Mouse (Mus musculus): ENCODE measurements around the gene Hras. TPM values are rescaled to one million over a fixed set of nuclear protein-coding genes. Genes with fewer than 3 reads are reported as not detected.
A peak's percentile ranks its signal among the peaks of the same experiment; 100 is the strongest.

The Hras gene
- polyA plus RNA-seq, 3 experiments from 2014 or later, result 1.5 to 6.2 (median 4.6) TPM

GRCm38 (mm10) chr7:141173323-141173850 lies 20.4 kb downstream of the Hras start:
- peak; percentile 34 for ATAC-seq

- ATAC-seq, result peak; percentile 84
Observed at GRCm38 (mm10) chr7:141172116-141173006, 21.4 kb downstream of the Hras start, which contains the start of gene Rnh1. Rnh1 (minus strand) TSS chr7:141172857.

- ATAC-seq, result no peak
Observed at GRCm38 (mm10) chr7:141169866-141170265, 23.9 kb downstream of the Hras start.

DNA sequence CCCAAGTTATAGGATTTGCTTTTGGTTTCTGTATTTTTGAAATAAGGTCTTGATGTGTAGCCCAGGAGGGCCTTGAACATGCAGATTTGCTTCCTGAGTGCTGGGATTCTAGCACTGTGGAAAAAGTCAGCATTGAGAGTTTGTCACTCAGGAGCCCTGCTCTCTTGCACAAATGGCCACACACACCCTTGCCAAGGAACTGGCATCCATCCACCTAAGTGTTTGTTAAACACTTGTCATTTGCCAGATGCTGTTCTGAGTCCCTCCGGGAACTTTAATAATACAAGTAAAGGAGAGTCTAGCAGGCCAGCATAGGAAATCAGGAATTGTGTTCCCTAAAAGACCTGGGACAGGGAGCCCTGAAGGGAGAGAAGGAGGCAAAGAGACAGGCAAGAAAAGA lies 24.5 kb downstream of the Hras start:
- no peak for ATAC-seq

GRCm38 (mm10) chr7:141168518-141168953 lies 25.3 kb downstream of the Hras start:
- ATAC-seq, result peak; percentile 14

DNA sequence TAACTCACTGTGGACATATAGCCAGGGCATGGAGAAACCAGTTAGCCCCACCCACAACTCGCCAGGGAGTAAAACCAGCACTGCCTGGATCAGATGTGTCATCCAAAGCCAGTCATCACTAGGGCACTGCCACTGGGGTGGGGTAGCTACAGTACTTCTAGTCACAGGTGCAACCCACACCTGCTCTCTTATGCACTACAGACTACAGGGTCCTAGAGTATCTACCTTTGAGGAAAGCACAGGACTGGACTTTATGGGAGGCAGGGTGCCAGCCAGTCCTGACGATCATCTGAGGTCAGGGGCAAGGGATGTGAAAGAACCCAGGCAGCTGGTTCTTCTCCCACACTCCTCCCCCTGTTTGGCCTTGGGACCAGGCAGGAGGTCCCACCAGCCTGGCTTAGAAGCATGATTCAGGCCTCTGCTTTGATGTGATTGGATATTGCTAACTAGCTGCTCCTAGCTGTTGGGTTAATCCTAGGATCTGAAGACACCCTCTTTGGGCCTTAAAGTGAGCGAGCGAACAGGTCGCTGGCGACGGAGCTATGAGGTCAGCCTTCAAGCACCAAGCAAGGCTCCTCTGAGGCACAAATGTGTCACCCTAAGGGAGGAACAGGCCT lies 25.8 kb downstream of the Hras start:
- no peak for ATAC-seq

GRCm38 (mm10) chr7:141164850-141165249 lies 29.0 kb downstream of the Hras start:
- no peak for ATAC-seq

DNA sequence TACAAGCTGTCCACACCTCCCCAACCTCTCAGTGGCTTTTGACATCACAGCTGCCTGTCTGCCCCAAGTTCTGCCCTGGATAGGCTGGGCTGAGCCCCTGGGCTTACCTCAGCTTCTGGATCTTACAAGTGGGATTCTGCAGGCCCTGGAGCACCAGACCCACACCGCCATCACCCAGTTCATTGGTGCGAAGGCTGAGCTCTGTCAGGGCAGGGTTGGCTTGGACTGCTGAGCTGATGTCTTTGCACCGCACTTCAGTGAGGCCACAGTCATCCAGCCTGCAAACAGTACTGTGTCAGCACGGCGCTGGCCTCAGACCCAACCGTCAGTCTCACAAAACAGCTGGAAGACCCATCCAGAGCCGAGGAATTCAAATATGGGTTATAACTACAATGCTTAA lies 29.4 kb downstream of the Hras start:
- ATAC-seq, result no peak

DNA sequence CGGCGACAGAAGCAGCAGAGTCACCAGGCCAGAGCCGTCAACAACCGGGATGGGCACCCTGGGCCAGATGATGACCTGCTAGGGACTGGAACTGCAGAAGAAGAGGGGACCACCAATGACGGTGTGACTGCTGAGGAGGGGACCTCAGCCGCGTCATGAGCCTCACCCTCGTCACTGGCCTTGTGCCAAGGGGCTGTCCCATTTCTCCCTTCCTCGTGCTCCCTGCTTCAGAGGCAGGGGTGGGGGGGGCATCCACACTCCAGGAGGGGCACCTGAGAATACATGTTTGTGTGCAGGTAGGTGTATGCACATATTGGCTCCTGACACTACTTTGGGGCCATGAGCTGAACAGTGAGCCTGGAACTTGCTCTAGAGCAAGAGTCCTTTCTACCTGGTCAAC lies 38.4 kb downstream of the Hras start:
- no peak for ATAC-seq

DNA sequence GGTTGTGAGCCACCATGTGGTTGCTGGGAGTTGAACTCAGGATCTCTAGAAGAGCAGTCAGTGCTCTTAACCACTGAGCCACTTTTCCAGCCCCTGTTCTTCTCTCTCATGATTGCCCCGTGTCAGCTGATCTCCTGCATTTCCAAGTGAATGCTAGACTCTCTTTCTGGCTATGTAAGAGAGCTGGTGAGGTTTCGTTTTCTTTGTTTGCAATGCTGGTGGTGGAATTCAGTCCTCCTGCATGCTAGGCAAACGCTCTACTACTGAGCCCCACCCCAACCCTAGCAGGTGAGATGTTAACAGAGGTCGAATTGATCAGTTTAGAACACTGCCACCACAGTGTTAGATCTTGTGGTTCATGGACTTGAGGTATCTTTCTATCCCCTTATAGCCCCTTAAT lies 45.2 kb downstream of the Hras start:
- no peak for ATAC-seq

DNA sequence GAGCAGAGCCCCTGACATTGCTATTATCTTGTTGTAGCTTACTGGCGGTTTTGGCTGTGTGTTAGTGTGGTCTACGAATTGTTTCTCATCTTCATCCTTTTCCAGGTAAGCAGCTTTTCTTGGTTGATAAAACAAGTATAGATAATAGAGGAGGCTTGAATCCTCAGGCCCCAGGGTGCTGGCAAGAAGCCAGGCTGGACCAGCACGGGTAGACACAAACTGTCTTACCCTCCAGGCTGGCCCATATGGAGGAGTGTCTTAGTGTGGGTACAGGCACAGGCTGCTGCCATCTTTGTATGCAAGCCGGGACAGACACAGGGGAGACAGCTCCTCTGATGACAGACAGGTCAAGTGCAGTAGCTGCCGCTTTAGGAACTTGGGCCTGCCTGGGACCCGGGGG lies 46.8 kb downstream of the Hras start:
- no peak for ATAC-seq

GRCm38 (mm10) chr7:141146043-141146595 lies 47.7 kb downstream of the Hras start:
- ATAC-seq, result no peak

- no peak for ATAC-seq
Observed at GRCm38 (mm10) chr7:141145403-141145802, 48.4 kb downstream of the Hras start.

DNA sequence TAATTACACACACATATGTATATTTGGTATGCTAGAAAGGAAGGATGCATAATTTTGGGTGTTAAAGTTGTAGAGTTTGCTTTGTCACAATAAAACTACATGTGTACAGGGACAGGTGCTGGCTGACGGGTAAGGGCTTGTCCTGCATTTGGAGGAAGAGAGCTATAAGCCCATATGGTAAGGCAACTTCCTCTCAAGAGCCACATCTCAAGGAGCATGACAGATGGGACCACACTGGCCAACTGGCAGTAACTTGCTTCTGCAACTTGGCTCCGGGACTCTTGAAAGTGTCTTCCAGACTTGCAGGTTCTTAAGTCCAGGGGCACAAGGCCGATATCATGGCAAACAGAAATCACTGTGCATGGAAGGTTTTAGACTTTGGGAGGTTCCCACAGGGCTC lies 49.2 kb downstream of the Hras start:
- no peak for ATAC-seq

DNA sequence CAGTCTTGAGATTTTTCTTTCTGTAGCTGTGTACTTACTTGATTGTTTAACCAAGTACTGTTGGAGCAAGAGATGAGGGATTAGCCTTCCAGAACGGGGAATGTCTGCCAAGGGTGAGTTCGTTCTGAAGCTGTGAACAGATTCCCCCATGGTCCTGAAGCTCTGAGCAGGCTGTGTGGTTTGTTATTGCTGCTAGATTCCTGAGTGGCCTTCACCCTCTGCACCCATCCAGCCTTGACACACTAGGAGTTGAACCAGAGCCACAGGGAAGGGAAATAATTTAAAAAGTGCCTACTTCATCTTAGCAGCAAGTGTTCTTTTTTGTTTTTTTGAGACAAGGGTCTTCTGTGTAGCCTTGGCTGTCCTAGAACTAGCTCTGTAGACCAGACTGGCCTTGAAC lies 49.9 kb downstream of the Hras start:
- ATAC-seq, result no peak

GRCm38 (mm10) chr7:141143112-141143511 lies 50.7 kb downstream of the Hras start:
- peak; percentile 48 for ATAC-seq

GRCm38 (mm10) chr7:141141326-141141725 lies 52.5 kb downstream of the Hras start:
- no peak for ATAC-seq

Other genes starting within 250 kb of the Hras start
- under 1 TPM in 1 of 3 experiments, not detected in 2; 0.46 TPM for gene Ifitm5, start 243.7 kb downstream of the Hras start, polyA plus RNA-seq (2017; shearing (Covaris generic))
- gene Gm45717, start 238.1 kb downstream of the Hras start, polyA plus RNA-seq (2017; shearing (Covaris generic)), result not detected
- gene Ifitm2, start 238.0 kb downstream of the Hras start, polyA plus RNA-seq (2017; shearing (Covaris generic)), result 10 to 100 TPM; 60.0 to 93.0 (median 74.2) TPM
- 1 to 10 TPM in 1 of 3 experiments, under 1 TPM in 1, not detected in 1; 0.54 to 6.6 TPM for gene Ifitm1, start 226.8 kb downstream of the Hras start, polyA plus RNA-seq (2017; shearing (Covaris generic))
- gene Ifitm3, start 183.2 kb downstream of the Hras start, polyA plus RNA-seq (2017; shearing (Covaris generic)), result 10 to 100 TPM in 1 of 3 experiments, 1 to 10 TPM in 2; 2.7 to 11.2 (median 3.0) TPM
- gene Ifitm6, start 176.1 kb downstream of the Hras start, polyA plus RNA-seq (2017; shearing (Covaris generic)), result under 1 TPM in 1 of 3 experiments, not detected in 2; 0.94 TPM
- not detected for gene Gm17387, start 164.9 kb downstream of the Hras start, polyA plus RNA-seq (2017; shearing (Covaris generic))
- gene B4galnt4, start 132.9 kb downstream of the Hras start, polyA plus RNA-seq (2017; shearing (Covaris generic)), result 10 to 100 TPM; 11.1 to 13.1 (median 12.5) TPM
- gene Pkp3, start 115.8 kb downstream of the Hras start, polyA plus RNA-seq (2017; shearing (Covaris generic)), result 100 to 1,000 TPM; 413 to 487 (median 426) TPM
- 100 to 1,000 TPM; 149 to 208 (median 206) TPM for gene Sigirr, start 93.4 kb downstream of the Hras start, polyA plus RNA-seq (2017; shearing (Covaris generic))
- not detected for gene Ano9, start 76.2 kb downstream of the Hras start, polyA plus RNA-seq (2017; shearing (Covaris generic))
- gene Ptdss2, start 71.6 kb downstream of the Hras start, polyA plus RNA-seq (2017; shearing (Covaris generic)), result 1 to 10 TPM; 6.2 to 9.3 (median 7.0) TPM
- gene Rnh1, start 21.1 kb downstream of the Hras start, polyA plus RNA-seq (2017; shearing (Covaris generic)), result 100 to 1,000 TPM; 135 to 147 (median 143) TPM
- gene Lrrc56, start 152 bp upstream of the Hras start, polyA plus RNA-seq (2017; shearing (Covaris generic)), result 1 to 10 TPM; 1.3 to 2.2 (median 1.7) TPM
- 10 to 100 TPM in 1 of 3 experiments, 1 to 10 TPM in 2; 4.6 to 11.3 (median 8.5) TPM for gene Lmntd2, start 20.1 kb upstream of the Hras start, polyA plus RNA-seq (2017; shearing (Covaris generic))
- gene Rassf7, start 21.9 kb upstream of the Hras start, polyA plus RNA-seq (2017; shearing (Covaris generic)), result 10 to 100 TPM in 2 of 3 experiments, 1 to 10 TPM in 1; 9.2 to 15.0 (median 13.7) TPM
- gene Phrf1, start 34.8 kb upstream of the Hras start, polyA plus RNA-seq (2017; shearing (Covaris generic)), result 10 to 100 TPM; 40.5 to 51.6 (median 46.7) TPM
- gene Irf7, start 72.5 kb upstream of the Hras start, polyA plus RNA-seq (2017; shearing (Covaris generic)), result 100 to 1,000 TPM in 2 of 3 experiments, 10 to 100 TPM in 1; 95.5 to 112 (median 100) TPM
- not detected for gene Cdhr5, start 82.8 kb upstream of the Hras start, polyA plus RNA-seq (2017; shearing (Covaris generic))
- gene Sct, start 85.1 kb upstream of the Hras start, polyA plus RNA-seq (2017; shearing (Covaris generic)), result not detected
- not detected for gene Drd4, start 98.0 kb upstream of the Hras start, polyA plus RNA-seq (2017; shearing (Covaris generic))
- gene Deaf1, start 133.7 kb upstream of the Hras start, polyA plus RNA-seq (2017; shearing (Covaris generic)), result 10 to 100 TPM; 17.6 to 37.9 (median 34.6) TPM
- gene Tmem80, start 133.7 kb upstream of the Hras start, polyA plus RNA-seq (2017; shearing (Covaris generic)), result 10 to 100 TPM; 27.1 to 41.1 (median 39.1) TPM
- gene Eps8l2, start 144.9 kb upstream of the Hras start, polyA plus RNA-seq (2017; shearing (Covaris generic)), result not detected
- 100 to 1,000 TPM; 271 to 329 (median 303) TPM for gene Taldo1, start 198.2 kb upstream of the Hras start, polyA plus RNA-seq (2017; shearing (Covaris generic))
- 100 to 1,000 TPM in 1 of 3 experiments, 10 to 100 TPM in 2; 70.1 to 108 (median 91.4) TPM for gene Gatd1, start 220.1 kb upstream of the Hras start, polyA plus RNA-seq (2017; shearing (Covaris generic))
- gene Cend1, start 235.5 kb upstream of the Hras start, polyA plus RNA-seq (2017; shearing (Covaris generic)), result 1 to 10 TPM in 1 of 3 experiments, not detected in 2; 1.7 TPM
- gene Slc25a22, start 243.9 kb upstream of the Hras start, polyA plus RNA-seq (2017; shearing (Covaris generic)), result 10 to 100 TPM; 31.4 to 50.6 (median 32.0) TPM